Mouse (Mus musculus): ENCODE results near the gene Zswim4. TPM values are rescaled to one million over a fixed set of nuclear protein-coding genes. Genes with fewer than 3 reads are reported as not detected.
A peak's percentile ranks its signal among the peaks of the same experiment; 100 is the strongest.

The Zswim4 gene
- total and polyA plus RNA-seq, 2 experiments, result 2.8 to 8.4 TPM

DNA sequence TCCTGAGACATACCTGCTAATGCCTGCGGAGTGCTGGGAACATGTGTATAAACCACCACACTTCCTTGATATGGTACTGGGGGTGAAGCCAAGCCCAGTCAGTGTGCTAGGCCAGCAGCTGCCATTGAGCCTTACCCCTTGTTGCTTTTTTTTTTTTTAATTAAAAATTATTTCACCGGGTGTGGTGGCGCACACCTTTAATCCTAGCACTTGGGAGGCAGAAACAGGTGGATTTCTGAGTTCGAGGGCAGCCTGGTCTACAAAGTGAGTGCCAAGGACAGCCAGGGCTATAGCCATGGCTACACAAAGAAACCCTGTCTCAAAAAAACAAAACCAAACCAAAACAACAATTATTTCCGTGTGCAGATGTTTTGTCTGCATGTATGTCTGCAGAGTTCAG lies 31.8 kb downstream of the Zswim4 start:
- H3K9ac ChIP-seq (ENCODE audit: low read depth, low read length), result no peak overlapping the region
- H3K79me2 ChIP-seq (ENCODE audit: control insufficient read depth, insufficient read depth, low read length), result peaks cover 8% of the 10 kb centered on the region; the same call in 1 of the 2 replicates
- WGBS, result 94% methylated on average over 5 of the region's 5 CpGs
- no peak overlapping the region for H3K27ac ChIP-seq (replicated peaks; ENCODE audit: insufficient read depth, low read depth, low read length)
- H3K27me3 ChIP-seq (ENCODE audit: control insufficient read depth, insufficient read depth, low read length), result no peaks in the 10 kb centered on the region
- TF ChIP-seq POLR2A (IDR thresholded peaks at IDR 0.05; ENCODE audit: extremely low read depth, insufficient read depth, low read length), result no peak
- no peak for TF ChIP-seq CTCF (IDR thresholded peaks at IDR 0.05; ENCODE audit: low read depth, low read length)
- H3K4me1 ChIP-seq (ENCODE audit: control insufficient read depth, insufficient read depth, low read length), result 0 out of 2 replicates have a peak, but pooled peaks cover 2% of the 10 kb centered on the region
- no peak overlapping the region for H3K4me3 ChIP-seq (ENCODE audit: insufficient read depth, low read depth, low read length)
- no peak for DNase-seq (ENCODE audit: extremely low read depth, low read depth, low spot score)
- no peaks in the 10 kb centered on the region for H3K36me3 ChIP-seq (ENCODE audit: control insufficient read depth, insufficient read depth, low read length)

DNA sequence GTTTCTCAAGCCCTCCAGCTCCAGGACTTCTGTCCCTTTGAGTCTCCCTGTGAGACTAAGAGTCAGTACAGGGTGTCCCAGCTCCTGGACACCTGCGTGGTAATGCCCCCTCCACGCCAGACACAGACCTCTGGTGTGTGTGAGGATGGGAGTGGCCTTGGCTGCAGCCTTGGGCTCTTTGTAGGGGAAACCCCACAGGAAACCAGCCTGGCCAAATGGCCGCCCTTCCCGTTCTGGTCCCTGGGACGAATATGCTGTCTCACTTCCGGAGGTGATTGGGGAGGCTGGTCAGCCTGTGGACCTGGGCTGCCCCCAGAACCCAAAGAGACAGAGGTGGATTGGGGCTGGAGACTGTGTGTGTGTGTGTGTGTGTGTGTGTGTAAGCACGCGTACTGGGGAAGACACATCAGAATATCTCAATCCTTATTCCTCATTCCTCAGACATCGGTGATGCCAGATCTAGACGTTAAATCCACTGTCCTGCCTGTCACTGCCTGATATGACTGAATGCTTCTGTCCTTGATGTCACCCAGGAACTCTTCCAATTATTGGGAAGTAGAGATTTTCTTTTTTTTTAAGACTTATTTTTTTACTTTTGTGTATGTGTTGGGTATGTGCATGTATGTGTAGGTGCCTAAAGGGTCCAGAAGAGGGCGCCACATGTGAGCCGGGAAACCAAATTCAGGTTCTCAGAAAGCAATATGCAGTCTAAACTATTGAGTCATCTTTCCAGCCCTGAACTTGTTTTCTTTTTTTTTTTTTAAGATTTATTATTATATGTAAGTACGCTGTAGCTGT lies 32.7 kb downstream of the Zswim4 start:
- peak; percentile 32 for DNase-seq (ENCODE audit: extremely low read depth, low read depth, low spot score)
- Histone ChIP-seq H3K36me3 (ENCODE audit: control insufficient read depth, insufficient read depth, low read length) (no peaks in the 10 kb centered on the region), H3K4me3 (ENCODE audit: insufficient read depth, low read depth, low read length) (peak overlapping the region; percentile 45), H3K79me2 (ENCODE audit: control insufficient read depth, insufficient read depth, low read length) (peaks cover 8% of the 10 kb centered on the region; the same call in 1 of the 2 replicates), H3K27ac (replicated peaks; ENCODE audit: insufficient read depth, low read depth, low read length) (peak overlapping the region; percentile 93), H3K4me1 (ENCODE audit: control insufficient read depth, insufficient read depth, low read length) (0 out of 2 replicates have a peak, but pooled peaks cover 2% of the 10 kb centered on the region), H3K27me3 (ENCODE audit: control insufficient read depth, insufficient read depth, low read length) (no peaks in the 10 kb centered on the region), H3K9ac (ENCODE audit: low read depth, low read length) (peak overlapping the region; percentile 54)
- WGBS, result 59% methylated on average over 13 of the region's 13 CpGs
- no peak for TF ChIP-seq POLR2A (IDR thresholded peaks at IDR 0.05; ENCODE audit: extremely low read depth, insufficient read depth, low read length)
- TF ChIP-seq CTCF (IDR thresholded peaks at IDR 0.05; ENCODE audit: low read depth, low read length), result peak; percentile 22; the same call in 1 of the 2 replicates

DNA sequence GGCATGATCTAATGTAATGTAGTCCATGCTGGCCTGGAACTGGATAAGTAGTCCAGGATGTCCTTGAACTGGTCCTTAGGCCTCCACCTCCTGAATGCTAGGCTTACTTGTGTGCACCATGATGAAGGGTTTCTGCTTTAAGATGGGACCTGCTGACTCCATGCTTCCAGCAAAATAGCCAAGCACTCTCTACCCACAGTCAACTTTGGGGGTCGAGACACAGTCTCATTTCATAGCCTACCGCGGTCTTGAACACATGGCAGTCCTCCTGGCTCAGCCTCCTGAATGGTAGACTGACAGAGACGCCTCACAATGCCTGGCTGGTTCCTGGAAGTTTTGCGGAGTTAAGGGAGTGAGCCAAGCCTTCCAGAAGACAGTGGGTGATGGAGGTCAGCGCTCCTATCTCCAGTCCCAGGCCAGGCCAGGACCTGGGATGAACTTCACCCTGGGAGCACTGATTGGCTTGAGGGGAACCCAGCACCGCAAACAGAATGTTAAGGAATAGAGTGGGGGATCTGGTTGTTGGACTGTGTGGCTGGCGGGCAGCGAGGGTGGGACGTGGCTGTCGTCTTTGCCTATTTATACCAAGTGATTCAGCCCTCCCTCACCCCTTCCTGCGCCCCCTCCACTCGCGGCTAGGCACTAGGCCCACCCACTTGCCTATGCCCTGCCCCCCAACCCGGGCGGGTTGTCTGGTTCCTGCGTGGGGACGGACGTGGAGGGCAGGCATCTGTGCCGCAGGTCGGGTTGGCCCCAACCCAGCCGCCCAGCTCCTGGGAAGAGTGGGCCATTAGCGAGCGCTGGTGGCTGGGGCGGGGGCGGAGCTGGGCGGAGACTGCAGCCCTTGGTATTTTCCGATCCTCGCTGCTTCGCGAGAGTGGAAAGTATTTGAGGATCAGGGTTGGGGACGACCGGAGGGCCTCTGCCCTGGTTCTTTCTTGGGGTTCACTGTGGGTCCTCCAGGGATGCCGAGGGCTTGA lies 33.6 kb downstream of the Zswim4 start:
- 15% methylated on average over 34 of the region's 34 CpGs for WGBS
- Histone ChIP-seq H3K27ac (replicated peaks; ENCODE audit: insufficient read depth, low read depth, low read length) (peak overlapping the region; percentile 93), H3K4me1 (ENCODE audit: control insufficient read depth, insufficient read depth, low read length) (0 out of 2 replicates have a peak, but pooled peaks cover 3% of the 10 kb centered on the region), H3K9ac (ENCODE audit: low read depth, low read length) (peak overlapping the region; percentile 54), H3K79me2 (ENCODE audit: control insufficient read depth, insufficient read depth, low read length) (peaks cover 8% of the 10 kb centered on the region; the same call in 1 of the 2 replicates), H3K27me3 (ENCODE audit: control insufficient read depth, insufficient read depth, low read length) (no peaks in the 10 kb centered on the region), H3K36me3 (ENCODE audit: control insufficient read depth, insufficient read depth, low read length) (no peaks in the 10 kb centered on the region), H3K4me3 (ENCODE audit: insufficient read depth, low read depth, low read length) (peak overlapping the region; percentile 45)
- DNase-seq (ENCODE audit: extremely low read depth, low read depth, low spot score), result no peak
- TF ChIP-seq POLR2A (IDR thresholded peaks at IDR 0.05; ENCODE audit: extremely low read depth, insufficient read depth, low read length), result 0 out of 2 replicates have a peak, but pooled peaks have one; percentile 4
- TF ChIP-seq CTCF (IDR thresholded peaks at IDR 0.05; ENCODE audit: low read depth, low read length), result no peak

DNA sequence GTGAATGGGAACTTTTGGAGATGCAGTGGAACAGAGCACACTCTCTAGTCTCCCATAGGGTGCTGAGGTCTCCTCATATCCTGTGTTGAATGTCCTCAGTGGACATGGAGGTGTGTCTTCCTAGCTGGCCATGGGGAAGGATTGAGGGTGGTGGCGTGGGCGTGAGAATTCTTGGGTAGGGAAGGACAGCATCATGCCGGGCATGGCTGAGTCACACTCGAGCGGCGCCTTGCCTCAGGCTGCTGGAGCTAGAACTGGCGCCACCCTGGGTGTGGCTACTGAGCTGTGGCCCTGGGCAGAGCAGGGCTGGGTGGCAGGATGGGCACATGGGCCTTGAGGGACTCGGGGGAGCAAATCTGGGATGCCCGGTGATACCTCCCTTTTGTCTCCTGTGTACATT lies 34.4 kb downstream of the Zswim4 start:
- H3K36me3 ChIP-seq (ENCODE audit: control insufficient read depth, insufficient read depth, low read length), result no peaks in the 10 kb centered on the region
- no peaks in the 10 kb centered on the region for H3K27me3 ChIP-seq (ENCODE audit: control insufficient read depth, insufficient read depth, low read length)
- peak overlapping the region; percentile 93; the same call in 1 of the 2 replicates for H3K27ac ChIP-seq (replicated peaks; ENCODE audit: insufficient read depth, low read depth, low read length)
- peak overlapping the region; percentile 76 for H3K4me3 ChIP-seq (ENCODE audit: insufficient read depth, low read depth, low read length)
- H3K4me1 ChIP-seq (ENCODE audit: control insufficient read depth, insufficient read depth, low read length), result 0 out of 2 replicates have a peak, but pooled peaks cover 2% of the 10 kb centered on the region
- 54% methylated on average over 9 of the region's 9 CpGs for WGBS
- peaks cover 8% of the 10 kb centered on the region; the same call in 1 of the 2 replicates for H3K79me2 ChIP-seq (ENCODE audit: control insufficient read depth, insufficient read depth, low read length)
- TF ChIP-seq CTCF (IDR thresholded peaks at IDR 0.05; ENCODE audit: low read depth, low read length) (no peak), POLR2A (IDR thresholded peaks at IDR 0.05; ENCODE audit: extremely low read depth, insufficient read depth, low read length) (no peak)
- DNase-seq (ENCODE audit: extremely low read depth, low read depth, low spot score), result no peak
- peak overlapping the region; percentile 41 for H3K9ac ChIP-seq (ENCODE audit: low read depth, low read length)

DNA sequence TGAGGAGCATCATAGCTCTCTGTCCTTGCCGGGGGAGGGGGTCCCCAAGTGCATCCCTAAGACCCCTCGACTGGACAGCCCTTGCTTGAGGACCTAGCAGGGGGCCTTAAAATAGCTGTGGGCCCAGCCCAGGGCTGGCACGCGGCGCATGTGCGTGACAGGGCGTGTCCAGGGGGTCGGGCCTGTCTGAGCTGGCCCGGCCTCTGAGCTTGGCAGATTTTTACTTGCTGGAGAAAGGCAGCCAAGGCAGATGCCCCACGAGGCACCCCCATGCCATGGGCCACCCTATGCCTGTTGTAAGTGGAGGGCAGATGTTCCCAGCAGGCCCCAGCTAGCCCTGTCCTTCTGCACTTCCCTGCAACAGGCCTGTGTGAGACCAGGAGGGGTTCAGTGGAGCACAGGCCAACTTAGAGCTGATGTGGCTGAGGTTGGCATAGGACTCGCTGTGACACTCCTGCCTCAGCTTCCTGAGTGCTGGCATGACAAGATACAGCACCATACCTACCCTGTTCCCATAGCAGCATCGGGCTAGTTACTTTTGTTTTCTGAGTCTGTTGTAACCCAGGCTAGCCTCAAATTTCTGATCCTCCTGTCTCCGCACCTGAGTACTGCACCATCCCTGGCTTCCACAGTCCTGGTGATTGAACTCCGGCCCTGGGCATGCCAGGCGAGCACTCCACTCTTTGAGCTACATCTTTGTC lies 35.2 kb downstream of the Zswim4 start:
- H3K4me1 ChIP-seq (ENCODE audit: control insufficient read depth, insufficient read depth, low read length), result 0 out of 2 replicates have a peak, but pooled peaks cover 2% of the 10 kb centered on the region
- DNase-seq (ENCODE audit: extremely low read depth, low read depth, low spot score), result no peak
- WGBS, result 50% methylated on average over 15 of the region's 15 CpGs

More for the DNA sequence above, 35.2 kb downstream of the Zswim4 start:
- Histone ChIP-seq H3K4me3 (ENCODE audit: insufficient read depth, low read depth, low read length) (peak overlapping the region; percentile 76), H3K79me2 (ENCODE audit: control insufficient read depth, insufficient read depth, low read length) (peaks cover 8% of the 10 kb centered on the region; the same call in 1 of the 2 replicates), H3K27ac (replicated peaks; ENCODE audit: insufficient read depth, low read depth, low read length) (peak overlapping the region; percentile 93), H3K27me3 (ENCODE audit: control insufficient read depth, insufficient read depth, low read length) (no peaks in the 10 kb centered on the region), H3K9ac (ENCODE audit: low read depth, low read length) (peak overlapping the region; percentile 95), H3K36me3 (ENCODE audit: control insufficient read depth, insufficient read depth, low read length) (no peaks in the 10 kb centered on the region)
- 0 out of 2 replicates have a peak, but pooled peaks have one; percentile 34 for TF ChIP-seq POLR2A (IDR thresholded peaks at IDR 0.05; ENCODE audit: extremely low read depth, insufficient read depth, low read length)
- no peak for TF ChIP-seq CTCF (IDR thresholded peaks at IDR 0.05; ENCODE audit: low read depth, low read length)

All from liver, adult 2 months (tissue).